Mouse (Mus musculus) kidney, embryonic 14.5 days (tissue): ENCODE results near the gene Trim43a. TPM values are rescaled to one million over a fixed set of nuclear protein-coding genes. Genes with fewer than 3 reads are reported as not detected.
"Not testable (repeated sequence)": the region's sequence is repeated elsewhere in the genome, so short reads cannot be mapped to it uniquely, and the experiment has no call there.

Experiments used
- ATAC-seq: fragments of 200-750 bp; cut with Nextera tagmentation; 2 replicates; pipeline ENCODE4 v1.8.0; 2017; ENCODE audit warnings: moderate number of reproducible peaks, mild to moderate bottlenecking, moderate TSS enrichment, moderate library complexity; ENCODE audit not compliant: low FRiP score, low TSS enrichment
- H3K27ac ChIP-seq: fragments of 300-500 bp; sonication (generic); 2 replicates; pipeline ENCODE4 v1.5.1; 2014; ENCODE audit warnings: low read depth, mild to moderate bottlenecking, low read length, moderate library complexity, mixed read lengths
- H3K27me3 ChIP-seq: fragments of 300-500 bp; sonication (generic); 2 replicates; pipeline ENCODE4 v1.6.1; 2014; ENCODE audit warnings: mild to moderate bottlenecking, low read length; ENCODE audit not compliant: control insufficient read depth, insufficient read depth
- H3K36me3 ChIP-seq: fragments of 300-500 bp; sonication (generic); 2 replicates; pipeline ENCODE4 v1.6.1; 2014; ENCODE audit warnings: low read length, mixed read lengths; ENCODE audit not compliant: control insufficient read depth, insufficient read depth
- H3K4me1 ChIP-seq: fragments of 300-500 bp; sonication (generic); 2 replicates; pipeline ENCODE4 v1.6.1; 2014; ENCODE audit warnings: low read length, mixed read lengths; ENCODE audit not compliant: control insufficient read depth, insufficient read depth
- H3K4me2 ChIP-seq: fragments of 300-500 bp; sonication (generic); replicated peaks from 2 replicates; pipeline ENCODE4 v1.6.1; 2014; ENCODE audit warnings: low read depth, mild to moderate bottlenecking, low read length
- H3K4me3 ChIP-seq: fragments of 300-500 bp; sonication (generic); 2 replicates; pipeline ENCODE4 v1.5.1; 2014; ENCODE audit warnings: mild to moderate bottlenecking, low read length
- H3K9ac ChIP-seq: fragments of 300-500 bp; sonication (generic); 2 replicates; pipeline ENCODE4 v1.6.1; 2014; ENCODE audit warnings: low read depth, mild to moderate bottlenecking, low read length, moderate library complexity
- H3K9me3 ChIP-seq: fragments of 300-500 bp; sonication (generic); 2 replicates; pipeline ENCODE4 v1.6.1; 2016; ENCODE audit warnings: low read length; ENCODE audit not compliant: control insufficient read depth
- WGBS: fragments of 180-500 bp; shearing (Covaris S2); extraction: QIAGEN DNeasy Blood & Tissue Kit; methylation state at CpG from one replicate; pipeline ENCODE4 v1.1.7; 2014; 5-methylcytosine and 5-hydroxymethylcytosine counted together
- polyA plus RNA-seq: library from polyadenylated mRNA; unstranded; fragments of >200 nt; fragmentation: Nextera tagmentation; extraction: Ambion mirVana; gene quantifications from 2 replicates; pipeline ENCODE4 v1.2.1, GENCODE M21; 2014

Trim43a gene
- polyA plus RNA-seq, 1 experiment from 2014 or later = not detected

GRCm38 (mm10) chr9:88548614-88548945, 32.1 kb upstream of the Trim43a start:
- ATAC-seq = 0 out of 2 replicates have a peak, but pooled peaks have one; percentile 6
- Histone ChIP-seq H3K4me2 (peak overlapping the region; percentile 52), H3K9ac (peak overlapping the region; percentile 63), H3K27ac (peak overlapping the region; percentile 68; the same call in 1 of the 2 replicates), H3K36me3 (no peaks in the 10 kb centered on the region), H3K4me3 (peak overlapping the region; percentile 78), H3K4me1 (peaks cover 12% of the 10 kb centered on the region; the same call in 1 of the 2 replicates), H3K9me3 (no peaks in the 10 kb centered on the region), H3K27me3 (no peaks in the 10 kb centered on the region)
- WGBS = under 1% methylated on average over 8 of the region's 8 CpGs

GRCm38 (mm10) chr9:88553071-88553470, 27.6 kb upstream of the Trim43a start:
- H3K27me3 ChIP-seq = no peaks in the 10 kb centered on the region
- ATAC-seq = no peak
- no peak overlapping the region for H3K4me3 ChIP-seq
- H3K27ac ChIP-seq = no peak overlapping the region
- peaks cover 10% of the 10 kb centered on the region; the same call in 1 of the 2 replicates for H3K36me3 ChIP-seq
- H3K4me2 ChIP-seq = no peak overlapping the region
- no peak overlapping the region for H3K9ac ChIP-seq
- 95% methylated on average over 14 of the region's 14 CpGs for WGBS
- H3K4me1 ChIP-seq = peaks cover 12% of the 10 kb centered on the region; the same call in 1 of the 2 replicates
- no peaks in the 10 kb centered on the region for H3K9me3 ChIP-seq

DNA sequence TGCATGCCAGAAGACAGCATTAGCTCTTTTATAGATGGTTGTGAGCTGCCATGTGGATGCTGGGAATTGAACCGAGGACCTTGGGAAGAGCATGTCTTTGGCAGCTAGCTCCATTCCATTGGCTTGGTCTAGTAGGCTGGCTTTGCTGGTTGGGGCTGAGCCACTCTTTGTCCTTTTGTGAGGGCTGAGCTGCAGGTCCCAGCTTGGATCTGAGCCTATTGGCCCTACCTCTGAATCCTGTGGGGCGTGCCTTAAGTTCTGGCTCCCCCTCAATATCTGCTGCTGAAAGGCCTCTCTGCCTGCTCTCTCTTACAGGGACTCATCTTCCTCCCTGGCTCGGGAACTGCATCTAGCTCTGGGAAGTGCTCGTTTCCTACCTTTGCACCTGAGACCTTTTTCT, 22.5 kb upstream of the Trim43a start:
- no peak for ATAC-seq
- H3K4me1 ChIP-seq = no peaks in the 10 kb centered on the region
- H3K36me3 ChIP-seq = peaks cover 13% of the 10 kb centered on the region
- WGBS = 90% methylated on average over 4 of the region's 4 CpGs
- no peak overlapping the region for H3K4me3 ChIP-seq
- H3K9ac ChIP-seq = no peak overlapping the region
- H3K9me3 ChIP-seq = 0 out of 2 replicates have a peak, but pooled peaks cover 3% of the 10 kb centered on the region
- no peak overlapping the region for H3K27ac ChIP-seq
- no peaks in the 10 kb centered on the region for H3K27me3 ChIP-seq
- H3K4me2 ChIP-seq = no peak overlapping the region

DNA sequence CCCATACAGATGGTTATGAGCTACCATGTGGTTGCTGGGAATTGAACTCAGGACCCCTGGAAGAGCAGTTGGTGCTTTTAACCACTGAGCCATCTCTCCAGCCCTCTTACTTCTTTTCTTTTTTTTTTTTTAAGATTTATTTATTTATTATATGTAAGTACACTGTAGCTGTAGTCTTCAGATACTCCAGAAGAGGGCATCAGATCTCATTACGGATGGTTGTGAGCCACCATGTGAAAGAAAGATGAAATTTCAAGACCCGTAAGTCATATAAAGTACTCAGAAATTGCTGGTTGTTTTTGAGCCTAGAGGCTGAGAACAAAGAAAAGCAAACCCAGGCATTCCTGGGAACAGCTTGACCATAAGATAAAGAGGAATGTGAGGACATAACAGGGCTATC, 19.2 kb upstream of the Trim43a start:
- H3K36me3 ChIP-seq, H3K4me3 ChIP-seq, ATAC-seq, H3K4me1 ChIP-seq, H3K9me3 ChIP-seq, H3K27ac ChIP-seq, H3K9ac ChIP-seq, H3K27me3 ChIP-seq, H3K4me2 ChIP-seq: not testable (repeated sequence)
- 92% methylated on average over 2 of the region's 2 CpGs for WGBS

DNA sequence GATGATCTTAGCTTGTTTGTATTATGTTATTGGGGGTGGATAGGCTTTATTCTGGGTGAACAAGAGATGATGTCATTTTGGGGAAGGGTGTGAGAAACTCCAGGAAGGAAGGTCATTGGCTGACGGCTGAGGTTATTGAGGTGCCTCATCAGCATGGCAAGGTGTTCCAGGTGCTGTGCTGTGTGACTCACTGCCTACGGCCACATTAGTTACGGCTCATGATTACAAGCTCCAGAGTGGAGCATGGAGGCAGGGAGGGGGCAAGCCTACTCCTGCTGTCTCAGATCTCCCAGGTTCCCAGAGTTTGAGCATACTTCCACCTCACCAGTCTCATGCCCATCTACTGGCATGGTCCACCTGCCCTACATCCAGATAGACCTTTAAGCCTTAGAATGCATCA, 10.2 kb upstream of the Trim43a start:
- Histone ChIP-seq H3K36me3 (peaks cover 29% of the 10 kb centered on the region), H3K9me3 (peaks cover 21% of the 10 kb centered on the region)
- not testable (repeated sequence) for H3K4me1 ChIP-seq, H3K4me3 ChIP-seq, H3K27ac ChIP-seq, H3K4me2 ChIP-seq, H3K9ac ChIP-seq, H3K27me3 ChIP-seq
- ATAC-seq = 0 out of 2 replicates have a peak, but pooled peaks have one; percentile 28
- 91% methylated on average over 3 of the region's 3 CpGs for WGBS

- H3K9ac ChIP-seq, H3K4me3 ChIP-seq, ATAC-seq, H3K27ac ChIP-seq, H3K9me3 ChIP-seq, H3K27me3 ChIP-seq, H3K4me1 ChIP-seq, H3K36me3 ChIP-seq, H3K4me2 ChIP-seq: not testable (repeated sequence)
- WGBS = 48% methylated on average over 6 of the region's 6 CpGs
These were observed 13.0 kb downstream of the Trim43a start for GRCm38 (mm10) chr9:88593708-88594107.

- H3K9ac ChIP-seq, H3K36me3 ChIP-seq, H3K9me3 ChIP-seq, H3K27me3 ChIP-seq, H3K27ac ChIP-seq, H3K4me1 ChIP-seq: not testable (repeated sequence)
- peak overlapping the region; percentile 32 for H3K4me3 ChIP-seq
- ATAC-seq = peak; percentile 99
- peak overlapping the region; percentile 46 for H3K4me2 ChIP-seq
- WGBS = 2% methylated on average over 47 of the region's 50 CpGs
These were observed 18.8 kb downstream of the Trim43a start for GRCm38 (mm10) chr9:88599206-88600162.

GRCm38 (mm10) chr9:88625803-88626514, 45.3 kb downstream of the Trim43a start:
- H3K27ac ChIP-seq, ATAC-seq, H3K4me3 ChIP-seq, H3K9me3 ChIP-seq, H3K9ac ChIP-seq, H3K4me2 ChIP-seq, H3K36me3 ChIP-seq, H3K27me3 ChIP-seq, H3K4me1 ChIP-seq: not testable (repeated sequence)
- WGBS = 76% methylated on average over 13 of the region's 20 CpGs

DNA sequence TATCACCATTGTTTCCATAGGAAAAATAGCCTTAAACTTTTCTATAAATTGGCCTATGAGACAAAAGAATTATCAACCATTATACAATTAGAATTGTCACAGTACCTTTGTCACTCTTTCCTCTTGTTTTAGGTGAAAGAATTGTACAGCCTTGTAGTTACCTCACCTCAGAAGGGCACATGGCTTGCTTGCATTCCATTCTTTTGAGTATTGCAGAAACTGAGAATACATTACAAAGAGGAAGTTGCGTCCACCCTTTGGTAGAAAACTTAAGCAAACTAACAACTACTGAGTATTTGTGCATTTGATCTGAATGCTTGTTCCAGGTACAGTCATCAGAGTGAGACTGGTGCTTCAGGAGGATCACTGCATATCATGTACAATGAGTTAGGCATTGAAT, 57.4 kb downstream of the Trim43a start:
- 94% methylated on average over 1 of the region's 1 CpGs for WGBS
- not testable (repeated sequence) for H3K4me1 ChIP-seq, H3K9ac ChIP-seq, H3K4me2 ChIP-seq, H3K9me3 ChIP-seq, H3K27ac ChIP-seq, ATAC-seq, H3K36me3 ChIP-seq, H3K4me3 ChIP-seq, H3K27me3 ChIP-seq
